Mouse (Mus musculus) liver, embryonic 14.5 days (tissue): ENCODE results near the gene Tet1. TPM values are rescaled to one million over a fixed set of nuclear protein-coding genes. Genes with fewer than 3 reads are reported as not detected.
"Not testable (repeated sequence)": the region's sequence is repeated elsewhere in the genome, so short reads cannot be mapped to it uniquely, and the experiment has no call there.

Experiments used
- ATAC-seq: fragments of 200-750 bp; cut with Nextera tagmentation; 2 replicates; pipeline ENCODE4 v1.8.0; 2017; ENCODE audit warnings: moderate number of reproducible peaks, mild to moderate bottlenecking, moderate library complexity; ENCODE audit not compliant: insufficient read depth
- DNase-seq, 3 experiments: peaks; one replicate each; pipeline ENCODE4 v3.0.0-alpha.2; 2012 to 2013; ENCODE audit warnings: low read depth in 3 of 3, low spot score in 3 of 3
- H3K27ac ChIP-seq: fragments of 300-500 bp; sonication (generic); 2 replicates; pipeline ENCODE4 v1.5.1; 2014; ENCODE audit warnings: moderate library complexity, mild to moderate bottlenecking, control low read depth, inconsistent platforms
- H3K27me3 ChIP-seq: fragments of 300-500 bp; sonication (generic); 2 replicates; pipeline ENCODE4 v1.6.1; 2014; ENCODE audit warnings: mild to moderate bottlenecking, low read length, moderate library complexity; ENCODE audit not compliant: control insufficient read depth, insufficient read depth
- H3K36me3 ChIP-seq: fragments of 300-500 bp; sonication (generic); replicated peaks from 2 replicates; pipeline ENCODE4 v1.6.1; 2014; ENCODE audit warnings: low read depth; ENCODE audit not compliant: control insufficient read depth, insufficient read depth
- H3K4me1 ChIP-seq, 2 experiments: fragments of 200-500 bp in 1 of 2; fragments of 300-500 bp in 1 of 2; sonication (generic) in 1 of 2; replicated peaks; 2 replicates each; pipeline ENCODE4 v1.6.1; 2012 to 2014; ENCODE audit warnings: antibody characterized with exemption in 1 of 2, inconsistent platforms in 1 of 2, low read length in 1 of 2; ENCODE audit not compliant: control insufficient read depth in 2 of 2, insufficient read depth in 2 of 2
- H3K4me2 ChIP-seq: fragments of 300-500 bp; sonication (generic); 2 replicates; pipeline ENCODE4 v1.6.1; 2014; ENCODE audit warnings: low read depth, mild to moderate bottlenecking, control low read depth, moderate library complexity
- H3K4me3 ChIP-seq, 2 experiments: fragments of 200-500 bp in 1 of 2; fragments of 300-500 bp in 1 of 2; sonication (generic) in 1 of 2; 2 replicates each; pipeline ENCODE4 v1.5.1; 2012 to 2014; ENCODE audit warnings: low read depth in 2 of 2, low read length in 2 of 2, mild to moderate bottlenecking in 2 of 2, control low read depth in 1 of 2, inconsistent platforms in 1 of 2, moderate library complexity in 1 of 2; ENCODE audit not compliant: insufficient read depth in 1 of 2
- H3K9ac ChIP-seq: fragments of 300-500 bp; sonication (generic); replicated peaks from 2 replicates; pipeline ENCODE4 v1.6.1; 2014; ENCODE audit warnings: mild to moderate bottlenecking, control low read depth, moderate library complexity
- H3K9me3 ChIP-seq: fragments of 300-500 bp; sonication (generic); 2 replicates; pipeline ENCODE4 v1.6.1; 2016; ENCODE audit warnings: low read length, mixed read lengths; ENCODE audit not compliant: control insufficient read depth
- CTCF ChIP-seq: IDR thresholded peaks from 2 replicates; pipeline ENCODE4 v1.5.1; 2016; ENCODE audit warnings: antibody characterized with exemption, low read depth, control low read depth
- EP300 ChIP-seq: IDR thresholded peaks from 2 replicates; pipeline ENCODE4 v1.6.1; 2016; ENCODE audit warnings: antibody characterized with exemption, low read depth
- WGBS: fragments of 180-500 bp; shearing (Covaris S2); extraction: QIAGEN DNeasy Blood & Tissue Kit; methylation state at CpG from one replicate; pipeline ENCODE4 v1.1.7; 2014; ENCODE audit not compliant: insufficient replicate concordance; 5-methylcytosine and 5-hydroxymethylcytosine counted together
- polyA plus RNA-seq, 2 experiments: library from polyadenylated mRNA; depleted of rRNA in 1 of 2; stranded (reverse) in 1 of 2; unstranded in 1 of 2; fragments of >200 nt; fragmentation: Nextera tagmentation in 1 of 2; extraction: Ambion mirVana in 1 of 2; gene quantifications; 2 replicates each; pipeline versions ENCODE4 v1.2.1 to v1.2.3; 2012 to 2014

The Tet1 gene
- polyA plus RNA-seq, 2 experiments = 0.23 to 0.99 TPM

DNA sequence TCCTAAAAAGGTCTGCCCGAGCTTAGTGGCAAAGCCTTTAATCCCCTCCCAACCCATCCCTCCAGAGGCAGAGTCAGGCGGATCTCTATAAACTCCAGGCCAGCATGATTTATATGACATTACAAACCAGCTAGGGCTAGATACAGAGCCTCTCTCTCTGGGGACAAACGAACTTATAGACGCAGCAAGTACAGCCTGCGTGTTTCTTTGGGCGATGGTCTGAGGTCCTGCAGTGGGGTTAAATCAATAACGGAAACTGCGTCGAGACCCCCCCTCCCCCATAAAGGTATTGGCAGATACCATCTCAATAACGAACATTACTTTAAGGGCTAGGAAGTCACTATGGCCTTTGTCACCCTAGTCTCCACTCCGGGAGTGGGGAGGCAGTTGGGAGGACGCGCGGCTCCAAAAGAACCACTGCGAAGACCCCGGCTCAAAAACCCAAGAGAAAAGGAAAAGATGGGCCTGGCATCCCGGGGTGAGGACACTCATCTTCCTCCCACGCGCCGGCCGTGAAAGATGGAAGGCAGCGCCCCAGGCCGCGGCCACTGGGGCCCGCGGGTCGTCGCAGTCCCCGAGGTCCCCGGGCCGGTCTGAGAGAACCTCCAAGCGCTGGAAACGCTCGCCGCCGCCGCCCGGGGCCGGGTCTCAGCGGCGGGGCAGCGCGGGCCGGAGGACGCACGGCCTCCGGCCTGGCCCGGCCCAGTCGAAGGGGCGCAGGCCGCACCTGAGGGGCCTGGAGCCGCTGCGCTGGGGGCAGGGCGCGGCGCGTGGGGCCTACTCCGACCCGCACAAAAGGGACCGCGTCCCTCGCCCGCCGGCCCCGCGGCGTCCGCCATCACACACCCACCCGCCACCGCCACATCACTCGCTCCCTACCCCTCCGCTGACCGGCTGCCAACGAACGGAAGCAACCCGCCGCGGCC, 117.3 kb downstream of the Tet1 start:
- Histone ChIP-seq H3K27me3 (no peaks in the 10 kb centered on the region), H3K36me3 (peaks cover 30% of the 10 kb centered on the region), H3K4me3 (peak overlapping the region; percentile 84 to 87), H3K9me3 (no peaks in the 10 kb centered on the region), H3K4me1 (peaks cover 6 to 13% of the 10 kb centered on the region in 2 experiments), H3K4me2 (peak overlapping the region; percentile 78), H3K9ac (peak overlapping the region; percentile 93), H3K27ac (peak overlapping the region; percentile 96)
- ATAC-seq = peak; percentile 75
- WGBS = under 1% methylated on average over 77 of the region's 78 CpGs
- DNase-seq = peak in 1 of 3 experiments; percentile 14
- TF ChIP-seq EP300 = no peak
- TF ChIP-seq CTCF = no peak

DNA sequence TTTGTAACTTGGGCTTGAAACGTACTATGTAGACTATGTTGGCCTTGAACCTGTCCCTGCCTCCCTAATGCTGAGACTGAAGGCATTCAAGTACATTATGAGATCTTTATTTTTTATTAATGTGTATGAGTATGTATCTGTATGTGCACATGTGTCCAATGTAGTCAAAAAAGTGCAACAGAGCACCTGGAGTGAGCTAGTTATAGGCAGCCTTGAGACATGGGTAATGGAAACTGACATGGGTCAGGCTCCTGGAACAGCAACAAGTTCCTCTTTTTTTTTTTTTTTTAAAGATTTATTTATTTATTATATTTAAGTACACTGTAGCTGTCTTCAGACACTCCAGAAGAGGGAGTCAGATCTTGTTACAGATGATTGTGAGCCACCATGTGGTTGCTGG, 127.0 kb downstream of the Tet1 start:
- H3K9ac ChIP-seq, H3K4me1 ChIP-seq, H3K4me3 ChIP-seq, H3K4me2 ChIP-seq, H3K27me3 ChIP-seq, H3K9me3 ChIP-seq, H3K27ac ChIP-seq, ATAC-seq, DNase-seq: not testable (repeated sequence)
- 77% methylated on average over 1 of the region's 1 CpGs for WGBS
- H3K36me3 ChIP-seq = peaks cover 77% of the 10 kb centered on the region

Other genes with a start within 250 kb of the Tet1 start
- gene Stox1, start 182.9 kb downstream of the Tet1 start, polyA plus RNA-seq (2012; rRNA removed) = 0.13 and 0.21 TPM in 2 replicates
- 0.04 and 0.34 TPM in 2 replicates for gene Stox1, start 182.9 kb downstream of the Tet1 start, polyA plus RNA-seq (2014; fragmentation: Nextera tagmentation; extraction: Ambion mirVana)
- gene Ccar1, start 116.7 kb downstream of the Tet1 start, polyA plus RNA-seq (2012; rRNA removed) = 18.7 and 26.0 TPM in 2 replicates
- 44.9 and 55.3 TPM in 2 replicates for gene Ccar1, start 116.7 kb downstream of the Tet1 start, polyA plus RNA-seq (2014; fragmentation: Nextera tagmentation; extraction: Ambion mirVana)
- 4.8 and 6.2 TPM in 2 replicates for gene Slc25a16, start 11.6 kb upstream of the Tet1 start, polyA plus RNA-seq (2012; rRNA removed)
- 7.0 and 8.9 TPM in 2 replicates for gene Slc25a16, start 11.6 kb upstream of the Tet1 start, polyA plus RNA-seq (2014; fragmentation: Nextera tagmentation; extraction: Ambion mirVana)
- gene Dna2, start 38.0 kb upstream of the Tet1 start, polyA plus RNA-seq (2012; rRNA removed) = 23.1 and 30.2 TPM in 2 replicates
- 27.8 and 30.5 TPM in 2 replicates for gene Dna2, start 38.0 kb upstream of the Tet1 start, polyA plus RNA-seq (2014; fragmentation: Nextera tagmentation; extraction: Ambion mirVana)
- gene Rufy2, start 71.2 kb upstream of the Tet1 start, polyA plus RNA-seq (2012; rRNA removed) = 0.53 and 1.1 TPM in 2 replicates
- 1.3 and 1.4 TPM in 2 replicates for gene Rufy2, start 71.2 kb upstream of the Tet1 start, polyA plus RNA-seq (2014; fragmentation: Nextera tagmentation; extraction: Ambion mirVana)
- gene Hnrnph3, start 115.2 kb upstream of the Tet1 start, polyA plus RNA-seq (2012; rRNA removed) = 13.8 and 23.2 TPM in 2 replicates
- gene Hnrnph3, start 115.2 kb upstream of the Tet1 start, polyA plus RNA-seq (2014; fragmentation: Nextera tagmentation; extraction: Ambion mirVana) = 12.4 and 13.6 TPM in 2 replicates
- 1.8 and 2.0 TPM in 2 replicates for gene Pbld2, start 115.3 kb upstream of the Tet1 start, polyA plus RNA-seq (2012; rRNA removed)
- 2.3 and 2.7 TPM in 2 replicates for gene Pbld2, start 115.3 kb upstream of the Tet1 start, polyA plus RNA-seq (2014; fragmentation: Nextera tagmentation; extraction: Ambion mirVana)
- 3.1 and 3.8 TPM in 2 replicates for gene Pbld1, start 151.2 kb upstream of the Tet1 start, polyA plus RNA-seq (2012; rRNA removed)
- 4.9 and 5.2 TPM in 2 replicates for gene Pbld1, start 151.2 kb upstream of the Tet1 start, polyA plus RNA-seq (2014; fragmentation: Nextera tagmentation; extraction: Ambion mirVana)
- 0.02 TPM in 1 of 2 replicates, not detected in the other for gene Atoh7, start 190.7 kb upstream of the Tet1 start, polyA plus RNA-seq (2012; rRNA removed)
- not detected in 2 replicates for gene Atoh7, start 190.7 kb upstream of the Tet1 start, polyA plus RNA-seq (2014; fragmentation: Nextera tagmentation; extraction: Ambion mirVana)